Mouse (Mus musculus) brain, embryonic 14.5 days (tissue): Measurements from ENCODE around the gene 4930432K21Rik. TPM values are rescaled to one million over a fixed set of nuclear protein-coding genes. Genes with fewer than 3 reads are reported as not detected.

Source experiments
- DNase-seq: peaks from one replicate; pipeline ENCODE4 v3.0.0-alpha.2; 2011; ENCODE audit warnings: low read depth
- CTCF ChIP-seq: fragments of 200-500 bp; IDR thresholded peaks from 2 replicates; pipeline ENCODE4 v1.5.1; 2012; ENCODE audit warnings: inconsistent platforms, mild to moderate bottlenecking, moderate library complexity, borderline replicate concordance; ENCODE audit not compliant: insufficient read depth, insufficient read length; ENCODE audit errors: extremely low read depth
- POLR2A ChIP-seq: fragments of 200-500 bp; IDR thresholded peaks from 2 replicates; pipeline ENCODE4 v1.6.1; 2012; ENCODE audit warnings: mild to moderate bottlenecking, inconsistent platforms, borderline replicate concordance; ENCODE audit not compliant: poor library complexity, insufficient read depth, insufficient read length, severe bottlenecking; ENCODE audit errors: extremely low read depth
- polyA plus RNA-seq: library from polyadenylated mRNA; depleted of rRNA; stranded (reverse); fragments of >200 nt; gene quantifications from 2 replicates; pipeline ENCODE4 v1.2.3, GENCODE M21; 2012; rRNA removed

4930432K21Rik gene
- polyA plus RNA-seq, 1 experiment, result 2.1 TPM

DNA sequence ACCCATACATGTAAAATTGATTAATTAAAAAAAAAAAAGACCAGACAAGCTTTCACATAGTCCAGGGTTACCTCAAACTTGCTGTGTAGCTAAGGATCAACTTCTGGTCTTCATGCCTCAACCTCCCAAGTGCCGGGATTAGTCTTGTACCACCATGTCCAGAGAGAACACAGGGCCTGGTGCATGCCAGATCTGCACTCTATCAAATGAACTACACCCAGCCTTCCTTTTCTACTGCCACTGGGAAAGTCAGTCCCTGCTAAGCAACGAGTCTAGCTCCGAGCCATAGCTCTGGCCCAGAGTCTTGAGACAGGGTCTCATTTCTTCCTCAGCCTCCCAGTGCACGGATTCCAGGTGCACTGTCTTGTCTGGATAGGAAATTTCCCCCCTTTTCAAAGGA is 65.5 kb downstream of the 4930432K21Rik start:
- TF ChIP-seq CTCF (no peak), POLR2A (no peak)
- no peak for DNase-seq

DNA sequence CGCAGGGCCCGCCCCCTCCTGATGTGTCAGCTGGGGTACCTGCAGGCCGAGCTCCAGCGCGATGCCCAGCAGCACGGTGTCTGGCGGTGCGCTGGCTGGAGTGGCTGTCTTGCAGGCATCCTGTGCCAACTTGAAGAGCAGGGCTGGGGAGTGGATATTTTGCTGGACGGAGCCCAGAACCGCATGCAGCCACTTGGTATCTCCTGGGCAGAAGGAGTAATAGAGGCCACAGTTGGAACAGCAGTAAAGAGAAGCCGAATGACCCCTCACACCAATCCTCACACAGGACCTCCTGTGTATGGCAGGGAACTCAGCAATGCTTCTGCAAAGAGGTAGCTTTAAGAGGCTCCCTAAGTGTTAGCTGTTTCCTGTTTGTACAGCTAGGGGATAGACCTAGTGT is 69.4 kb downstream of the 4930432K21Rik start:
- TF ChIP-seq CTCF, result no peak
- no peak for TF ChIP-seq POLR2A
- no peak for DNase-seq

GRCm38 (mm10) chr8:84218143-84218542 is 70.3 kb downstream of the 4930432K21Rik start:
- TF ChIP-seq POLR2A (no peak), CTCF (no peak)
- no peak for DNase-seq

DNA sequence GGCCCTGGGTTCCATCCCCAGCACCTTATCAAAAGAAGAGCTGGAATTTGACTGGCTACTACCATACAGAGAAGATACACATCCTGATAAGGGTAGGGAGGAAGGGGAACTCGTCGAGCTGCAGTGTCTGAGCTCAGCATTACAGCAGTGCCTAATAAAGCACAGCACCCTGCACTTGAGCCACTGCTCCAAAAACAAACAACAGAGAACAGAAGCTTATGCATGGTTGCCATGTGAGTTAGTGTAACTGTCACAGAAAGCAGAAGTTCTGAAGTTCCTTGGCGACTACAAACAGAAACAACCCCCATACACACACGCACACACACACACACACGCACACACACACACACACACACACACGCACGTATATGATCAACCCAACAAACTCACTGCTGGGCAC is 72.3 kb downstream of the 4930432K21Rik start:
- no peak for DNase-seq
- TF ChIP-seq CTCF, result no peak
- no peak for TF ChIP-seq POLR2A

Other genes with a start within 250 kb of the 4930432K21Rik start
- gene Adgrl1, start 247.9 kb upstream of the 4930432K21Rik start, polyA plus RNA-seq, result 237 and 327 TPM in 2 replicates
- 0.62 and 0.77 TPM in 2 replicates for gene Gm10644, start 192.8 kb upstream of the 4930432K21Rik start, polyA plus RNA-seq
- gene Asf1b, start 192.5 kb upstream of the 4930432K21Rik start, polyA plus RNA-seq, result 20.3 and 31.9 TPM in 2 replicates
- 121 and 143 TPM in 2 replicates for gene Prkaca, start 175.0 kb upstream of the 4930432K21Rik start, polyA plus RNA-seq
- gene Samd1, start 150.4 kb upstream of the 4930432K21Rik start, polyA plus RNA-seq, result 87.5 and 93.8 TPM in 2 replicates
- 0.27 and 0.37 TPM in 2 replicates for gene 1700067K01Rik, start 146.5 kb upstream of the 4930432K21Rik start, polyA plus RNA-seq
- gene 2210011C24Rik, start 135.9 kb upstream of the 4930432K21Rik start, polyA plus RNA-seq, result 0.07 and 0.35 TPM in 2 replicates
- gene Palm3, start 126.6 kb upstream of the 4930432K21Rik start, polyA plus RNA-seq, result 1.3 and 3.7 TPM in 2 replicates
- 0.48 and 0.50 TPM in 2 replicates for gene Il27ra, start 105.4 kb upstream of the 4930432K21Rik start, polyA plus RNA-seq
- gene Rln3, start 103.0 kb upstream of the 4930432K21Rik start, polyA plus RNA-seq, result 0.21 and 0.36 TPM in 2 replicates
- gene Gm10643, start 82.9 kb upstream of the 4930432K21Rik start, polyA plus RNA-seq, result 2.0 and 2.9 TPM in 2 replicates
- gene Rfx1, start 81.2 kb upstream of the 4930432K21Rik start, polyA plus RNA-seq, result 34.1 and 41.7 TPM in 2 replicates
- 109 and 153 TPM in 2 replicates for gene Dcaf15, start 43.3 kb upstream of the 4930432K21Rik start, polyA plus RNA-seq
- 0.10 and 0.31 TPM in 2 replicates for gene Podnl1, start 22.0 kb upstream of the 4930432K21Rik start, polyA plus RNA-seq
- 44.9 and 47.9 TPM in 2 replicates for gene Cc2d1a, start 89 bp upstream of the 4930432K21Rik start, polyA plus RNA-seq
- gene Nanos3, start 37.2 kb downstream of the 4930432K21Rik start, polyA plus RNA-seq, result 5.3 and 7.5 TPM in 2 replicates
- 63.1 and 67.1 TPM in 2 replicates for gene Zswim4, start 89.0 kb downstream of the 4930432K21Rik start, polyA plus RNA-seq
- gene D8Ertd738e, start 101.7 kb downstream of the 4930432K21Rik start, polyA plus RNA-seq, result 165 and 185 TPM in 2 replicates
- 37.4 and 62.2 TPM in 2 replicates for gene Mri1, start 109.3 kb downstream of the 4930432K21Rik start, polyA plus RNA-seq
- 35.0 and 40.6 TPM in 2 replicates for gene Ccdc130, start 122.4 kb downstream of the 4930432K21Rik start, polyA plus RNA-seq
- 41.1 and 80.8 TPM in 2 replicates for gene Cacna1a, start 240.4 kb downstream of the 4930432K21Rik start, polyA plus RNA-seq